ENCODE assay signal across 15 mouse cellular contexts in the genomic region with DNA sequence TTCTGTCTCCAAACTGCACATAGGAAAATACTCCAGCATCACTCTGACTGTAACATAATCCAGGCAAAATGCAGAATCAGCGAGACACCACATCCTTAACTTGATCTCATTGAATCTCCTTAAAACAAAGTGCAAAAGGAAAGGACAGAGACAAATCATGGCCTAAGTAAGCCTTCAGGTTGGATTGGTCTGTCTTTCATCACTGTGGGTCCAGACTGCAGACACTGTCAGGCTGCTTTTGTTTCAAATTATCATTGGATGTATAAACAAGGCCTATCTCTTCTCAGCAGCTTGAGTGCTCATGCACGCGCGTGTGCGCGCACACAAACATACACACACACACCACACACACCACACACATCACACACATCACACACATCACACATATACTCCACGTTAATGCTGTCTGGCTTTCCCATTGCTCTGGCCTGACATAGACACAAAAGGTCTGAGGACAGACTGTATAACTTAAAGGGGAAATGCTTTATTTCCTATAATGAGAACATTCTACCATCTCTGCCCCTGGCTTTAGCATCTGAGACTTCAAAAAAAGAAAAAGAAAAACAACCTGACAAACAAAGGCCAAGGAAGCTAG.
DNase-seq lines count a peak whose midpoint lies in the region; ATAC-seq and TF ChIP-seq lines count a peak whose summit lies in the region.
"Had no signal": no experiment of that assay in that cellular context is flagged by ENCODE, and none has a peak within 500 bp of the region (broad histone marks: within the 10 kb centered on the region; RNA-seq: fewer than 3 reads in every experiment).

No protein-coding gene starts in this region.

- H3K9ac ChIP-seq in forebrain, embryonic 14.5 days (ENCODE audit: low read length): no peak overlapping the region; the same call in 1 of the 2 replicates
- H3K9ac ChIP-seq in forebrain, embryonic 16.5 days (replicated peaks; ENCODE audit: low read depth, low read length): no peak overlapping the region
- no peak overlapping the region for H3K9ac ChIP-seq in intestine, embryonic 14.5 days (ENCODE audit: low read length)
- no peak overlapping the region for H3K9ac ChIP-seq in intestine, postnatal 0 days (ENCODE audit: low read depth, low read length)
- no peak overlapping the region for H3K9ac ChIP-seq in hindbrain, embryonic 13.5 days

- 0 out of 2 replicates have a peak, but pooled peaks have one; percentile 26 for ATAC-seq in forebrain, embryonic 14.5 days
- no peak for ATAC-seq in forebrain, embryonic 16.5 days
- peak; percentile 55; the same call in 1 of the 2 replicates for ATAC-seq in intestine, embryonic 14.5 days (replicated peaks; ENCODE audit: low FRiP score, low TSS enrichment, low read depth)
- ATAC-seq in intestine, postnatal 0 days: no peak
- ATAC-seq in hindbrain, embryonic 13.5 days (ENCODE audit: low FRiP score): no peak
- ATAC-seq: lung, postnatal 0 days had no signal

- H3K27me3 ChIP-seq in forebrain, embryonic 14.5 days (replicated peaks; ENCODE audit: control insufficient read depth, insufficient read depth, low read length): no peaks in the 10 kb centered on the region
- no peaks in the 10 kb centered on the region for H3K27me3 ChIP-seq in forebrain, embryonic 16.5 days (replicated peaks; ENCODE audit: control insufficient read depth, insufficient read depth, low read length)
- H3K27me3 ChIP-seq in intestine, embryonic 14.5 days (replicated peaks; ENCODE audit: control insufficient read depth, insufficient read depth, low read length): no peaks in the 10 kb centered on the region
- no peaks in the 10 kb centered on the region for H3K27me3 ChIP-seq in intestine, postnatal 0 days (replicated peaks; ENCODE audit: control insufficient read depth, insufficient read depth, low read length)
- no peaks in the 10 kb centered on the region for H3K27me3 ChIP-seq in hindbrain, embryonic 13.5 days

- H3K4me3 ChIP-seq in forebrain, embryonic 14.5 days (ENCODE audit: low read depth, low read length): no peak overlapping the region
- no peak overlapping the region for H3K4me3 ChIP-seq in forebrain, embryonic 16.5 days (replicated peaks; ENCODE audit: low read length)
- no peak overlapping the region for H3K4me3 ChIP-seq in intestine, embryonic 14.5 days (ENCODE audit: low read depth, low read length)
- no peak overlapping the region for H3K4me3 ChIP-seq in intestine, postnatal 0 days (ENCODE audit: low read depth, low read length)
- no peak overlapping the region for H3K4me3 ChIP-seq in hindbrain, embryonic 13.5 days

- no peaks in the 10 kb centered on the region for H3K36me3 ChIP-seq in forebrain, embryonic 14.5 days (ENCODE audit: control insufficient read depth, insufficient read depth, low read length)
- no peaks in the 10 kb centered on the region for H3K36me3 ChIP-seq in forebrain, embryonic 16.5 days (ENCODE audit: control insufficient read depth, insufficient read depth)
- no peaks in the 10 kb centered on the region for H3K36me3 ChIP-seq in intestine, embryonic 14.5 days (ENCODE audit: control insufficient read depth, insufficient read depth, low read length)
- no peaks in the 10 kb centered on the region for H3K36me3 ChIP-seq in intestine, postnatal 0 days (ENCODE audit: control insufficient read depth, insufficient read depth)
- no peaks in the 10 kb centered on the region for H3K36me3 ChIP-seq in hindbrain, embryonic 13.5 days
- H3K36me3 ChIP-seq: G1E had no signal

- no peak for TF ChIP-seq CTCF in intestine, postnatal 0 days (IDR thresholded peaks at IDR 0.05; ENCODE audit: low read depth)

- H3K4me1 ChIP-seq in forebrain, embryonic 14.5 days (ENCODE audit: control insufficient read depth, insufficient read depth, low read length): peaks cover 9% of the 10 kb centered on the region
- 0 out of 2 replicates have a peak, but pooled peaks cover 2% of the 10 kb centered on the region for H3K4me1 ChIP-seq in forebrain, embryonic 16.5 days (replicated peaks; ENCODE audit: control insufficient read depth, insufficient read depth, low read length)
- H3K4me1 ChIP-seq in intestine, embryonic 14.5 days (replicated peaks; ENCODE audit: control insufficient read depth, insufficient read depth, low read length): peaks cover 6% of the 10 kb centered on the region; the same call in 1 of the 2 replicates
- no peaks in the 10 kb centered on the region for H3K4me1 ChIP-seq in intestine, postnatal 0 days (replicated peaks; ENCODE audit: control insufficient read depth, insufficient read depth, low read length)
- peaks cover 12% of the 10 kb centered on the region for H3K4me1 ChIP-seq in hindbrain, embryonic 13.5 days (replicated peaks)

- H3K4me2 ChIP-seq in forebrain, embryonic 14.5 days (ENCODE audit: low read length): no peak overlapping the region
- no peak overlapping the region for H3K4me2 ChIP-seq in forebrain, embryonic 16.5 days (ENCODE audit: low read length)
- H3K4me2 ChIP-seq in intestine, embryonic 14.5 days (ENCODE audit: low read length): no peak overlapping the region
- no peak overlapping the region for H3K4me2 ChIP-seq in intestine, postnatal 0 days (replicated peaks; ENCODE audit: low read depth)
- no peak overlapping the region for H3K4me2 ChIP-seq in hindbrain, embryonic 13.5 days

- no peaks in the 10 kb centered on the region for H3K9me3 ChIP-seq in forebrain, embryonic 14.5 days (replicated peaks; ENCODE audit: control insufficient read depth, low read length)
- no peaks in the 10 kb centered on the region for H3K9me3 ChIP-seq in forebrain, embryonic 16.5 days (ENCODE audit: control insufficient read depth, low read length)
- H3K9me3 ChIP-seq in intestine, embryonic 14.5 days (ENCODE audit: control insufficient read depth, low read length): no peaks in the 10 kb centered on the region
- H3K9me3 ChIP-seq in intestine, postnatal 0 days (ENCODE audit: control insufficient read depth): no peaks in the 10 kb centered on the region
- no peaks in the 10 kb centered on the region for H3K9me3 ChIP-seq in hindbrain, embryonic 13.5 days

- no peak overlapping the region for H3K27ac ChIP-seq in forebrain, embryonic 14.5 days (ENCODE audit: low read depth, low read length)
- no peak overlapping the region for H3K27ac ChIP-seq in forebrain, embryonic 16.5 days (ENCODE audit: low read length)
- H3K27ac ChIP-seq in intestine, embryonic 14.5 days (ENCODE audit: low read depth): peak overlapping the region; percentile 67
- H3K27ac ChIP-seq in intestine, postnatal 0 days (ENCODE audit: low read depth, low read length): no peak overlapping the region
- peak overlapping the region; percentile 36; the same call in 1 of the 2 replicates for H3K27ac ChIP-seq in hindbrain, embryonic 13.5 days

- WGBS in forebrain, embryonic 14.5 days: 81% methylated on average over 7 of the region's 7 CpGs
- 83% methylated on average over 7 of the region's 7 CpGs for WGBS in forebrain, embryonic 16.5 days
- WGBS in intestine, embryonic 14.5 days: 35% methylated on average over 7 of the region's 7 CpGs
- WGBS in intestine, postnatal 0 days: 80% methylated on average over 7 of the region's 7 CpGs
- WGBS in hindbrain, embryonic 13.5 days: 71% methylated on average over 7 of the region's 7 CpGs

- DNase-seq in forebrain, embryonic 14.5 days (ENCODE audit: low spot score): no peak
- no peak for DNase-seq in intestine, embryonic 14.5 days (ENCODE audit: low spot score)
- DNase-seq in embryo, embryonic 10.5 days (ENCODE audit: low spot score): peak; percentile 32
- DNase-seq in left cerebral cortex, adult 18-20 months (ENCODE audit: low spot score in 2 of 2): no peak
- DNase-seq in cerebellum, postnatal 4 days (ENCODE audit: low spot score in 2 of 2): no peak
- DNase-seq: cerebellum, adult 11-12 months; kidney, adult 2 months; kidney, postnatal 4 days; layer of hippocampus, postnatal 36 days; right cerebral cortex, postnatal 14 days had no signal

Comparison
In these comparisons a context has a peak if more than half of its experiments do, and no peak if none do; other contexts are left out.
1. ATAC-seq: peak in forebrain, embryonic 14.5 days (single experiment) and intestine, embryonic 14.5 days (single experiment); none in forebrain, embryonic 16.5 days (single experiment), intestine, postnatal 0 days (single experiment) and hindbrain, embryonic 13.5 days (single experiment).
2. H3K27ac ChIP-seq: peak in intestine, embryonic 14.5 days (single experiment) and hindbrain, embryonic 13.5 days (single experiment); none in forebrain, embryonic 14.5 days (single experiment), forebrain, embryonic 16.5 days (single experiment) and intestine, postnatal 0 days (single experiment).